ENCODE assay signal across 9 mouse cellular contexts in the genomic region with DNA sequence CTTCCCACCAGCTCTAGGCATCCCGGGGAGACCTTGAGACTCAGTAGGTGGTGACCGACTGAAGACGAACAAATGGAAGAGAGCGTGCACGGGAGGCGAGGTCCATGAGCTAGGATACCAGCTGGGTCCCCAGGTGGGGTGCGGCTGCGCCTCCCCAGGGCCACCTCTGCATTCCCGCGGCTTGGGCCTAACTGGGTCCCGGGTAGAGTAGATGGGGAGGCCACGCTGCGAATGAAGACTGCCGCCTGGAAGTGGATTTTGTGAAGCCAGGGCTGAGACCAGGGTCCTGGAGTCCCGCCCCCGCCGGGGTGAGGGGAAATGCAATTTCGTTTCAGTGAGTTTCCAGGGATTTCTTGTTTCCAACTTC. TPM values are rescaled to one million over a fixed set of nuclear protein-coding genes. Genes with fewer than 3 reads are reported as not detected.
DNase-seq lines count a peak whose midpoint lies in the region; ATAC-seq and TF ChIP-seq lines count a peak whose summit lies in the region.
"Had no signal": no experiment of that assay in that cellular context is flagged by ENCODE, and none has a peak within 500 bp of the region (broad histone marks: within the 10 kb centered on the region; RNA-seq: fewer than 3 reads in every experiment).

No protein-coding gene starts in this region.

- peak; percentile 34 for DNase-seq in MN1 (ENCODE audit: low spot score)
- peak; percentile 46 for DNase-seq in forebrain, embryonic 14.5 days (ENCODE audit: low spot score)
- DNase-seq in adrenal gland, postnatal 14 days: no peak
- no peak for DNase-seq in urinary bladder, adult 2 months (ENCODE audit: low spot score)
- DNase-seq in layer of hippocampus, postnatal 14 days (ENCODE audit: low spot score in 2 of 2): no peak

- peaks cover 80% of the 10 kb centered on the region for H3K27me3 ChIP-seq in intestine, postnatal 0 days (replicated peaks; ENCODE audit: control insufficient read depth, insufficient read depth, low read length)
- H3K27me3 ChIP-seq in intestine, embryonic 15.5 days (replicated peaks): peaks cover 72% of the 10 kb centered on the region
- H3K27me3 ChIP-seq in forebrain, embryonic 14.5 days (replicated peaks; ENCODE audit: control insufficient read depth, insufficient read depth, low read length): peaks cover 47% of the 10 kb centered on the region
- peaks cover 91% of the 10 kb centered on the region for H3K27me3 ChIP-seq in liver, embryonic 12.5 days (replicated peaks)

- H3K9ac ChIP-seq in intestine, postnatal 0 days (ENCODE audit: low read depth, low read length): no peak overlapping the region
- no peak overlapping the region for H3K9ac ChIP-seq in intestine, embryonic 15.5 days
- peak overlapping the region; percentile 72 for H3K9ac ChIP-seq in forebrain, embryonic 14.5 days (ENCODE audit: low read length)
- H3K9ac ChIP-seq in liver, embryonic 12.5 days: no peak overlapping the region

- TF ChIP-seq CTCF in intestine, postnatal 0 days (IDR thresholded peaks at IDR 0.05; ENCODE audit: low read depth): no peak

- no peaks in the 10 kb centered on the region for H3K36me3 ChIP-seq in intestine, postnatal 0 days (ENCODE audit: control insufficient read depth, insufficient read depth)
- no peaks in the 10 kb centered on the region for H3K36me3 ChIP-seq in intestine, embryonic 15.5 days
- peaks cover 13% of the 10 kb centered on the region; the same call in 1 of the 2 replicates for H3K36me3 ChIP-seq in forebrain, embryonic 14.5 days (ENCODE audit: control insufficient read depth, insufficient read depth, low read length)
- no peaks in the 10 kb centered on the region for H3K36me3 ChIP-seq in liver, embryonic 12.5 days

- no peak overlapping the region for H3K4me2 ChIP-seq in intestine, postnatal 0 days (replicated peaks; ENCODE audit: low read depth)
- H3K4me2 ChIP-seq in intestine, embryonic 15.5 days (replicated peaks): no peak overlapping the region
- H3K4me2 ChIP-seq in forebrain, embryonic 14.5 days (ENCODE audit: low read length): peak overlapping the region; percentile 55
- H3K4me2 ChIP-seq in liver, embryonic 12.5 days: peak overlapping the region; percentile 24; the same call in 1 of the 2 replicates

- H3K4me3 ChIP-seq in intestine, postnatal 0 days (ENCODE audit: low read depth, low read length): 0 out of 2 replicates have a peak overlapping the region, but pooled peaks have one; percentile 4
- H3K4me3 ChIP-seq in intestine, embryonic 15.5 days (replicated peaks): no peak overlapping the region; the same call in 1 of the 2 replicates
- H3K4me3 ChIP-seq in forebrain, embryonic 14.5 days (ENCODE audit: low read depth, low read length): peak overlapping the region; percentile 34
- 0 out of 2 replicates have a peak overlapping the region, but pooled peaks have one; percentile 11 for H3K4me3 ChIP-seq in liver, embryonic 12.5 days

- H3K9me3 ChIP-seq in intestine, postnatal 0 days (ENCODE audit: control insufficient read depth): no peaks in the 10 kb centered on the region
- H3K9me3 ChIP-seq in intestine, embryonic 15.5 days: no peaks in the 10 kb centered on the region
- H3K9me3 ChIP-seq in forebrain, embryonic 14.5 days (replicated peaks; ENCODE audit: control insufficient read depth, low read length): no peaks in the 10 kb centered on the region
- no peaks in the 10 kb centered on the region for H3K9me3 ChIP-seq in liver, embryonic 12.5 days (replicated peaks)

- ATAC-seq in intestine, postnatal 0 days: no peak
- no peak for ATAC-seq in intestine, embryonic 15.5 days
- no peak for ATAC-seq in forebrain, embryonic 14.5 days
- no peak for ATAC-seq in liver, embryonic 12.5 days

- WGBS in intestine, postnatal 0 days: 5% methylated on average over 18 of the region's 18 CpGs
- 4% methylated on average over 18 of the region's 18 CpGs for WGBS in intestine, embryonic 15.5 days
- WGBS in forebrain, embryonic 14.5 days: under 1% methylated on average over 18 of the region's 18 CpGs
- 7% methylated on average over 18 of the region's 18 CpGs for WGBS in liver, embryonic 12.5 days (ENCODE audit: insufficient replicate concordance)

- H3K4me1 ChIP-seq in intestine, postnatal 0 days (replicated peaks; ENCODE audit: control insufficient read depth, insufficient read depth, low read length): peaks cover 3% of the 10 kb centered on the region; the same call in 1 of the 2 replicates
- peaks cover 35% of the 10 kb centered on the region for H3K4me1 ChIP-seq in intestine, embryonic 15.5 days (replicated peaks)
- H3K4me1 ChIP-seq in forebrain, embryonic 14.5 days (ENCODE audit: control insufficient read depth, insufficient read depth, low read length): peaks cover 14% of the 10 kb centered on the region; the same call in 1 of the 2 replicates
- H3K4me1 ChIP-seq in liver, embryonic 12.5 days: peaks cover 55% of the 10 kb centered on the region

- no peak overlapping the region for H3K27ac ChIP-seq in intestine, postnatal 0 days (ENCODE audit: low read depth, low read length)
- H3K27ac ChIP-seq in intestine, embryonic 15.5 days: no peak overlapping the region
- peak overlapping the region; percentile 92 for H3K27ac ChIP-seq in forebrain, embryonic 14.5 days (ENCODE audit: low read depth, low read length)
- no peak overlapping the region for H3K27ac ChIP-seq in liver, embryonic 12.5 days

RNA-seq across cellular contexts. Expression of a gene that starts 6.0 kb away (rescaled TPM):
- polyA plus RNA-seq in intestine, postnatal 0 days (2015; fragmentation: Nextera tagmentation; extraction: Ambion mirVana): not detected in 2 replicates
- polyA plus RNA-seq in intestine, embryonic 15.5 days (2015; fragmentation: Nextera tagmentation; extraction: Ambion mirVana): not detected in 2 replicates
- 10.9 and 12.2 TPM in 2 replicates for polyA plus RNA-seq in forebrain, embryonic 14.5 days (2014; fragmentation: Nextera tagmentation; extraction: Ambion mirVana)
- polyA plus RNA-seq in liver, embryonic 12.5 days (2016; fragmentation: Nextera tagmentation; extraction: Ambion mirVana): not detected in 2 replicates
- total RNA-seq in adrenal gland, postnatal 14 days (2021): not detected in 2 replicates
- not detected in 2 replicates for polyA plus RNA-seq in urinary bladder, adult 2 months (2012; rRNA removed)
- total RNA-seq in layer of hippocampus, postnatal 14 days (2021): 1 to 10 TPM; 4.6 to 4.8 TPM
- polyA plus RNA-seq: heart, postnatal 0 days had no signal

RNA-seq across cellular contexts. Expression of a gene that starts 34.7 kb away (rescaled TPM):
- polyA plus RNA-seq in intestine, postnatal 0 days (2015; fragmentation: Nextera tagmentation; extraction: Ambion mirVana): 7.8 and 8.7 TPM in 2 replicates
- 16.4 and 16.7 TPM in 2 replicates for polyA plus RNA-seq in intestine, embryonic 15.5 days (2015; fragmentation: Nextera tagmentation; extraction: Ambion mirVana)
- polyA plus RNA-seq in forebrain, embryonic 14.5 days (2014; fragmentation: Nextera tagmentation; extraction: Ambion mirVana): 6.2 and 7.2 TPM in 2 replicates
- 27.1 and 28.3 TPM in 2 replicates for polyA plus RNA-seq in liver, embryonic 12.5 days (2016; fragmentation: Nextera tagmentation; extraction: Ambion mirVana)
- total RNA-seq in adrenal gland, postnatal 14 days (2021): 17.6 and 20.3 TPM in 2 replicates
- polyA plus RNA-seq in urinary bladder, adult 2 months (2012; rRNA removed): 19.1 and 26.2 TPM in 2 replicates
- 10 to 100 TPM; 15.0 to 16.8 TPM for total RNA-seq in layer of hippocampus, postnatal 14 days (2021)

RNA-seq across cellular contexts. Expression of a gene that starts 34.8 kb away (rescaled TPM):
- polyA plus RNA-seq in intestine, postnatal 0 days (2015; fragmentation: Nextera tagmentation; extraction: Ambion mirVana): 17.1 and 19.9 TPM in 2 replicates
- 16.5 and 20.6 TPM in 2 replicates for polyA plus RNA-seq in intestine, embryonic 15.5 days (2015; fragmentation: Nextera tagmentation; extraction: Ambion mirVana)
- polyA plus RNA-seq in forebrain, embryonic 14.5 days (2014; fragmentation: Nextera tagmentation; extraction: Ambion mirVana): 23.4 and 25.9 TPM in 2 replicates
- polyA plus RNA-seq in liver, embryonic 12.5 days (2016; fragmentation: Nextera tagmentation; extraction: Ambion mirVana): 17.4 and 19.1 TPM in 2 replicates
- 18.6 and 22.0 TPM in 2 replicates for total RNA-seq in adrenal gland, postnatal 14 days (2021)
- polyA plus RNA-seq in urinary bladder, adult 2 months (2012; rRNA removed): 21.7 and 23.4 TPM in 2 replicates
- 10 to 100 TPM; 25.7 to 25.9 TPM for total RNA-seq in layer of hippocampus, postnatal 14 days (2021)

RNA-seq across cellular contexts. Expression of a gene that starts 59.0 kb away (rescaled TPM):
- polyA plus RNA-seq in intestine, postnatal 0 days (2015; fragmentation: Nextera tagmentation; extraction: Ambion mirVana): 42.3 and 43.3 TPM in 2 replicates
- polyA plus RNA-seq in intestine, embryonic 15.5 days (2015; fragmentation: Nextera tagmentation; extraction: Ambion mirVana): 84.7 and 98.7 TPM in 2 replicates
- polyA plus RNA-seq in forebrain, embryonic 14.5 days (2014; fragmentation: Nextera tagmentation; extraction: Ambion mirVana): 80.9 and 92.9 TPM in 2 replicates
- 72.7 and 77.3 TPM in 2 replicates for polyA plus RNA-seq in liver, embryonic 12.5 days (2016; fragmentation: Nextera tagmentation; extraction: Ambion mirVana)
- 45.0 and 47.3 TPM in 2 replicates for total RNA-seq in adrenal gland, postnatal 14 days (2021)
- 36.2 and 37.9 TPM in 2 replicates for polyA plus RNA-seq in urinary bladder, adult 2 months (2012; rRNA removed)
- 100 to 1,000 TPM; 120 to 128 TPM for total RNA-seq in layer of hippocampus, postnatal 14 days (2021)

Comparison
In these comparisons a context has a peak if more than half of its experiments do, and no peak if none do; other contexts are left out.
1. H3K4me2 ChIP-seq: peak in forebrain, embryonic 14.5 days (single experiment) and liver, embryonic 12.5 days (single experiment); none in intestine, postnatal 0 days (single experiment) and intestine, embryonic 15.5 days (single experiment).
2. DNase-seq: peak in MN1 (single experiment) and forebrain, embryonic 14.5 days (single experiment); none in adrenal gland, postnatal 14 days (single experiment), urinary bladder, adult 2 months (single experiment) and layer of hippocampus, postnatal 14 days (0 of 2).
3. RNA of a gene that starts 6.0 kb away (polyA plus RNA-seq): 10.9 to 12.2 TPM in forebrain, embryonic 14.5 days; not detected in intestine, embryonic 15.5 days, not detected in intestine, postnatal 0 days, not detected in liver, embryonic 12.5 days and not detected in urinary bladder, adult 2 months; every median in the first group is over 10 times any median in the second.